Mouse (Mus musculus): Measurements from ENCODE around the gene Olfr809. TPM values are rescaled to one million over a fixed set of nuclear protein-coding genes. Genes with fewer than 3 reads are reported as not detected.

The Olfr809 gene
- polyA plus RNA-seq, 1 experiment from 2014 or later, result not detected

Small RNA genes lying within 50 kb of the gene (microRNA-seq; reads per million reads assigned to microRNA genes)
- gene Gm24485, result not detected

Other genes with a start within 250 kb of the Olfr809 start
- not detected in 2 replicates for gene Olfr792, start 235.5 kb upstream of the Olfr809 start, polyA plus RNA-seq (2014; fragmentation: Nextera tagmentation; extraction: Ambion mirVana)
- not detected in 2 replicates for gene Olfr794, start 207.0 kb upstream of the Olfr809 start, polyA plus RNA-seq (2014; fragmentation: Nextera tagmentation; extraction: Ambion mirVana)
- not detected in 2 replicates for gene Olfr796, start 162.1 kb upstream of the Olfr809 start, polyA plus RNA-seq (2014; fragmentation: Nextera tagmentation; extraction: Ambion mirVana)
- not detected in 2 replicates for gene Olfr798, start 146.7 kb upstream of the Olfr809 start, polyA plus RNA-seq (2014; fragmentation: Nextera tagmentation; extraction: Ambion mirVana)
- gene Olfr799, start 137.2 kb upstream of the Olfr809 start, polyA plus RNA-seq (2014; fragmentation: Nextera tagmentation; extraction: Ambion mirVana), result not detected in 2 replicates
- gene Olfr800, start 116.9 kb upstream of the Olfr809 start, polyA plus RNA-seq (2014; fragmentation: Nextera tagmentation; extraction: Ambion mirVana), result not detected in 2 replicates
- gene Olfr801, start 100.8 kb upstream of the Olfr809 start, polyA plus RNA-seq (2014; fragmentation: Nextera tagmentation; extraction: Ambion mirVana), result not detected in 2 replicates
- 0.06 TPM in 1 of 2 replicates, not detected in the other for gene Olfr802, start 86.5 kb upstream of the Olfr809 start, polyA plus RNA-seq (2014; fragmentation: Nextera tagmentation; extraction: Ambion mirVana)
- gene Olfr803, start 80.4 kb upstream of the Olfr809 start, polyA plus RNA-seq (2014; fragmentation: Nextera tagmentation; extraction: Ambion mirVana), result not detected in 2 replicates
- gene Olfr804, start 71.4 kb upstream of the Olfr809 start, polyA plus RNA-seq (2014; fragmentation: Nextera tagmentation; extraction: Ambion mirVana), result not detected in 2 replicates
- not detected in 2 replicates for gene Olfr805, start 45.3 kb upstream of the Olfr809 start, polyA plus RNA-seq (2014; fragmentation: Nextera tagmentation; extraction: Ambion mirVana)
- gene Olfr806, start 32.7 kb upstream of the Olfr809 start, polyA plus RNA-seq (2014; fragmentation: Nextera tagmentation; extraction: Ambion mirVana), result not detected in 2 replicates
- not detected in 2 replicates for gene Olfr807, start 16.8 kb upstream of the Olfr809 start, polyA plus RNA-seq (2014; fragmentation: Nextera tagmentation; extraction: Ambion mirVana)
- not detected in 2 replicates for gene Olfr808, start 9.2 kb upstream of the Olfr809 start, polyA plus RNA-seq (2014; fragmentation: Nextera tagmentation; extraction: Ambion mirVana)
- gene Olfr810, start 20.3 kb downstream of the Olfr809 start, polyA plus RNA-seq (2014; fragmentation: Nextera tagmentation; extraction: Ambion mirVana), result not detected in 2 replicates
- gene Olfr811, start 29.8 kb downstream of the Olfr809 start, polyA plus RNA-seq (2014; fragmentation: Nextera tagmentation; extraction: Ambion mirVana), result not detected in 2 replicates
- gene Olfr812, start 71.5 kb downstream of the Olfr809 start, polyA plus RNA-seq (2014; fragmentation: Nextera tagmentation; extraction: Ambion mirVana), result not detected in 2 replicates
- gene Olfr813, start 80.7 kb downstream of the Olfr809 start, polyA plus RNA-seq (2014; fragmentation: Nextera tagmentation; extraction: Ambion mirVana), result not detected in 2 replicates
- not detected in 2 replicates for gene Olfr814, start 105.2 kb downstream of the Olfr809 start, polyA plus RNA-seq (2014; fragmentation: Nextera tagmentation; extraction: Ambion mirVana)
- not detected in 2 replicates for gene Olfr815, start 131.2 kb downstream of the Olfr809 start, polyA plus RNA-seq (2014; fragmentation: Nextera tagmentation; extraction: Ambion mirVana)
- gene Olfr816, start 141.0 kb downstream of the Olfr809 start, polyA plus RNA-seq (2014; fragmentation: Nextera tagmentation; extraction: Ambion mirVana), result not detected in 2 replicates
- gene Olfr818, start 174.5 kb downstream of the Olfr809 start, polyA plus RNA-seq (2014; fragmentation: Nextera tagmentation; extraction: Ambion mirVana), result not detected in 2 replicates
- not detected in 2 replicates for gene Olfr819, start 192.6 kb downstream of the Olfr809 start, polyA plus RNA-seq (2014; fragmentation: Nextera tagmentation; extraction: Ambion mirVana)
- gene Olfr247, start 201.5 kb downstream of the Olfr809 start, polyA plus RNA-seq (2014; fragmentation: Nextera tagmentation; extraction: Ambion mirVana), result not detected in 2 replicates
- gene Gm10310, start 210.4 kb downstream of the Olfr809 start, polyA plus RNA-seq (2014; fragmentation: Nextera tagmentation; extraction: Ambion mirVana), result not detected in 2 replicates
- not detected in 2 replicates for gene Olfr820, start 238.0 kb downstream of the Olfr809 start, polyA plus RNA-seq (2014; fragmentation: Nextera tagmentation; extraction: Ambion mirVana)

All from stomach, embryonic 14.5 days (tissue).